Mouse (Mus musculus) spleen, postnatal 0 days (tissue): ENCODE results near the gene Ssh1. TPM values are rescaled to one million over a fixed set of nuclear protein-coding genes. Genes with fewer than 3 reads are reported as not detected.

ENCODE experiments used
- polyA plus RNA-seq: library from polyadenylated mRNA; unstranded; fragments of >200 nt; fragmentation: Nextera tagmentation; extraction: Ambion mirVana; gene quantifications from 2 replicates; pipeline ENCODE4 v1.2.1, GENCODE M21; 2015

Ssh1 gene
- 7.0 and 7.7 TPM in 2 replicates for polyA plus RNA-seq

DNA sequence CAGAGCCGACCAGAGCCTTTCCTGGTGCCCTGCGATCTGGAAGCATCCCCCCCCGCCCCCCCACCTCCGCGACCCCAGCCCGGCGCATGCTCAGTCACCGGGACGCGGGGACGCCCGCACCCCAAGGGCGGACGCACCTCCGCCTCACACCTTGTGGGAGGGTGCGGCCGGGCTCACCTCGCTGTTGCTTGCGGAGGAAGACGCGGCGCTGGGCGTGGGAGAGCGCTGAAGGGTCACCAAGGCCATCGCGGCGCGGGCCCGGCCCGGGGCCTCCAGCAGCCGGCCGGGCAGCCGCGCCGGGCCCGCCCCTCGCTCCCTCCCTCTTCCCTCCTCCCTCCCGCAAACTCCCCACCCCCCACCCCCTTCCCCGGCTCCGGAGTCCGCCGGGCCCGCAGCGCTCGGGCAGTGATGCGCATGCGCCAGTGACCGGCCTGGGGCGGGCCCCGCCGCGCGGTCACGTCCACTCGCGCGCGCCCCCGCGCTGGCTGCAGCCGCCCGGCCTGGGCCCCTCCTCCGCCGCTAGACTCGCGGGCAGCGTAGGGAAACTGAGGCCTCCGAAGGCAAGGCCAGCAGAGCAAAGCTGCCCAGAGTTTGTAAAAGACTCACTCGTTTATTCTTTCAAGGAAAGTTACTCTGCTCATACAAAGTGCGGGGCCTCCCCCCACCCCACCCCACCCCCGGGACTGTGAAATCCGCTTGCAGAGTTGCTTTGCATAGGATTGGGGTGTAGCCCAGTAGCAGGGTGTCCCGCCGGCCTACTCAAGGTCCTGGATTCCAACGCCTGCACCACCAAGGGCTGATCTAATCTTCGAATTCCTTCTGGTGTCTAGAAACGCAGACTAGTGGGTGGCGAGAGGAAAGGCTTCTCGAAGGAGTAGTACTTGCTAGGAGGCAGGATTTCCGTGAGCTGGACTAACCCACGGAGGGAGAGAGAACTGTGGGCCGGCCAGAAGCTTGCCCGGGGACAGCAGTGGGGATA is at the start of gene Ssh1:
Ssh1 (minus strand) TSS at position 408 of the 979 bp plus-strand sequence.

DNA sequence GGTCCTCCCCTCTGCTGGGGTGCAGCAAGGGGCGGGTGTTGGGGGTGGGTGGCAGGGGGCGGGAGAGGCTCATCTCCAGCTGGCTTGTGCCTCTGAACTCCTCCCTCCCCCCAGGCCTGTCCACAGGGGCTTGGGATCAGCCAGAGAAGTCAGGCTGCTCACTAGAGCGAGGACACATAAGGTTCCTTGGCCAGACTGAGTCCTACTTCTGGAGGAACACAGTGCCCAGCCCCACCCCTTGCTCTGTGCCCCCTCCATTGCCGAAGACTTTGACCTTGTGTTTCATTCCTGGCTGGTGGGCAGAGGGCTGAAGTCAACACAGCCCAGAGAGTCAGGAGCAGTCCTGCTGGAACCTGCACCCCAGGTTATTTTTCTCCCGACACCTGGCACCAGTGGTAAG is 9.8 kb upstream of the Ssh1 start, which contains the start of gene Dao:
Dao (plus strand) TSS at position 162 of the 400 bp plus-strand sequence.

DNA sequence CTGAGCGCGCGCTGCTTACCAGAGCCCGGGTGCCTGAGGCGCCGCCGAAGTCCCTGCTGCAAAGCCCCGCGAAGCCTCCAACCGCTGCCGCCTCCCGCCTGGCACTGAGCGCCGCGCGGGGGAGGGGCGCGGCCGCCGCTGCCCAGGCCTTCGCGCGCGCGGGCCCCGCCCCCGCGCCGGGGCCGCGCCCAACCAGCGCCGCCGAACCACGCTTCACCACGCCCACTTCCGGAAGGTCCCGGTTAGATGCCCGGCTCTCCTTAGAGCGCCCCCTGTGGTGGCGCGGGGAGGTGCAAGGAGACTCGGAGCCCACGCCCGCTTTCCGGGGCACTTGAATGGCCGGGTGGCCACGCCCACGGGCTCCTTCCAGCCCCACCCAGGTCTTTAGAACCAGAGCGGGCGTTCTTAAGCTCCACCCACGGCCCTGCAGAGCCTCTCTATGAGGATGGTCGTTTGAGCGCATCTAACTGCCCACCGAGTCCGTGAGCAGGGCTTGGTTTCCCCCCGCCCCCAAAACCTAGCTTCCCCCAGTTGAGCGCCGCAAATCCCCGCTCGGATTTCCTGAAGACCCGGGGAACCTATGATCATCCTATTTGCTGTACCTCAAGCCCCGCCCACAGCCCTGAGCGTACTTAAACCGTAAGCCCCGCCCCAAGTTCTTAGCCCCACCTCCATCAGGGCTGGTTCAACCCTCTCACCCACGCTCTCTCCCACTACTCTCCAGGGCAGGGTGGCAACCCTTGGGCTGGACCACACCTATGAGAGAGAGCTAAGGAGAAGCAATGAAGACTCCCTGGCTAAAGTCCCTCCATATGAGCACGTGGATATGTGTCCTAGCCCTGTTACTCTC is 84.9 kb downstream of the Ssh1 start, which contains the start of gene Coro1c:
Coro1c (minus strand) TSS at position 167 of the 850 bp plus-strand sequence.

Other genes starting within 250 kb of the Ssh1 start
- gene Sart3, start 221.4 kb downstream of the Ssh1 start, polyA plus RNA-seq, result 18.7 and 21.1 TPM in 2 replicates
- gene Iscu, start 221.1 kb downstream of the Ssh1 start, polyA plus RNA-seq, result 143 and 147 TPM in 2 replicates
- gene Tmem119, start 193.4 kb downstream of the Ssh1 start, polyA plus RNA-seq, result 12.8 and 18.1 TPM in 2 replicates
- 58.2 and 72.8 TPM in 2 replicates for gene Selplg, start 161.2 kb downstream of the Ssh1 start, polyA plus RNA-seq
- gene Coro1c, start 85.1 kb downstream of the Ssh1 start, polyA plus RNA-seq, result 46.1 and 52.4 TPM in 2 replicates
- not detected in 2 replicates for gene Dao, start 9.8 kb upstream of the Ssh1 start, polyA plus RNA-seq
- 3.7 and 4.1 TPM in 2 replicates for gene Usp30, start 71.6 kb upstream of the Ssh1 start, polyA plus RNA-seq
- gene Svop, start 97.7 kb upstream of the Ssh1 start, polyA plus RNA-seq, result not detected in 2 replicates
- 5.6 and 5.8 TPM in 2 replicates for gene Alkbh2, start 134.3 kb upstream of the Ssh1 start, polyA plus RNA-seq
- gene Ung, start 136.5 kb upstream of the Ssh1 start, polyA plus RNA-seq, result 22.5 and 25.8 TPM in 2 replicates
- 1.1 and 1.9 TPM in 2 replicates for gene Acacb, start 152.6 kb upstream of the Ssh1 start, polyA plus RNA-seq